Mouse (Mus musculus) midbrain, embryonic 15.5 days (tissue): ENCODE data around the gene Ppp1r12b. TPM values are rescaled to one million over a fixed set of nuclear protein-coding genes. Genes with fewer than 3 reads are reported as not detected.

Source experiments
- ATAC-seq: fragments of 200-750 bp; cut with Nextera tagmentation; replicated peaks from 2 replicates; pipeline ENCODE4 v1.8.0; 2017; ENCODE audit warnings: moderate TSS enrichment
- H3K27ac ChIP-seq: fragments of 300-500 bp; sonication (generic); 2 replicates; pipeline ENCODE4 v1.5.1; 2015; ENCODE audit warnings: mild to moderate bottlenecking, inconsistent platforms
- H3K27me3 ChIP-seq: fragments of 300-500 bp; sonication (generic); replicated peaks from 2 replicates; pipeline ENCODE4 v1.6.1; 2015; ENCODE audit warnings: inconsistent platforms
- H3K36me3 ChIP-seq: fragments of 300-500 bp; sonication (generic); replicated peaks from 2 replicates; pipeline ENCODE4 v1.6.1; 2015; ENCODE audit warnings: inconsistent platforms
- H3K4me1 ChIP-seq: fragments of 300-500 bp; sonication (generic); 2 replicates; pipeline ENCODE4 v1.6.1; 2015; ENCODE audit warnings: inconsistent platforms
- H3K4me2 ChIP-seq: fragments of 300-500 bp; sonication (generic); 2 replicates; pipeline ENCODE4 v1.6.1; 2015; ENCODE audit warnings: inconsistent platforms, mild to moderate bottlenecking, moderate library complexity
- H3K4me3 ChIP-seq: fragments of 300-500 bp; sonication (generic); 2 replicates; pipeline ENCODE4 v1.5.1; 2015; ENCODE audit warnings: mild to moderate bottlenecking, inconsistent platforms
- H3K9ac ChIP-seq: fragments of 300-500 bp; sonication (generic); 2 replicates; pipeline ENCODE4 v1.6.1; 2015; ENCODE audit warnings: mild to moderate bottlenecking, inconsistent platforms
- H3K9me3 ChIP-seq: fragments of 300-500 bp; sonication (generic); 2 replicates; pipeline ENCODE4 v1.6.1; 2016; ENCODE audit warnings: inconsistent platforms
- WGBS: fragments of 180-500 bp; shearing (Covaris S2); methylation state at CpG from one replicate; pipeline ENCODE4 v1.1.7; 2015; ENCODE audit warnings: mixed read lengths; 5-methylcytosine and 5-hydroxymethylcytosine counted together
- polyA plus RNA-seq: library from polyadenylated mRNA; unstranded; fragments of >200 nt; fragmentation: Nextera tagmentation; extraction: Ambion mirVana; gene quantifications from 2 replicates; pipeline ENCODE4 v1.2.1, GENCODE M21; 2015

Gene Ppp1r12b
- polyA plus RNA-seq, 1 experiment from 2014 or later: 15.7 TPM

GRCm38 (mm10) chr1:134782797-134783196 lies 172.9 kb downstream of the Ppp1r12b start:
- H3K27me3 ChIP-seq: no peaks in the 10 kb centered on the region
- H3K4me3 ChIP-seq: no peak overlapping the region

GRCm38 (mm10) chr1:134777936-134778548 lies 177.7 kb downstream of the Ppp1r12b start:
- no peak for ATAC-seq
- no peak overlapping the region for H3K9ac ChIP-seq
- no peaks in the 10 kb centered on the region for H3K27me3 ChIP-seq
- 41% methylated on average over 13 of the region's 13 CpGs for WGBS
- H3K27ac ChIP-seq: 0 out of 2 replicates have a peak overlapping the region, but pooled peaks have one; percentile 24
- peaks cover 6% of the 10 kb centered on the region; the same call in 1 of the 2 replicates for H3K36me3 ChIP-seq
- no peak overlapping the region for H3K4me3 ChIP-seq
- no peaks in the 10 kb centered on the region for H3K9me3 ChIP-seq
- H3K4me2 ChIP-seq: no peak overlapping the region
- peaks cover 3% of the 10 kb centered on the region; the same call in 1 of the 2 replicates for H3K4me1 ChIP-seq

More at GRCm38 (mm10) chr1:134782797-134783196, 172.9 kb downstream of the Ppp1r12b start:
- Histone ChIP-seq H3K9ac (no peak overlapping the region), H3K27ac (no peak overlapping the region), H3K9me3 (no peaks in the 10 kb centered on the region), H3K36me3 (no peaks in the 10 kb centered on the region), H3K4me2 (no peak overlapping the region), H3K4me1 (peaks cover 3% of the 10 kb centered on the region; the same call in 1 of the 2 replicates)
- no peak for ATAC-seq
- 84% methylated on average over 5 of the region's 5 CpGs for WGBS

GRCm38 (mm10) chr1:134777201-134777885 lies 178.4 kb downstream of the Ppp1r12b start:
- H3K27ac ChIP-seq: no peak overlapping the region
- H3K4me2 ChIP-seq: no peak overlapping the region
- WGBS: 87% methylated on average over 12 of the region's 12 CpGs
- no peak overlapping the region for H3K4me3 ChIP-seq
- H3K9ac ChIP-seq: no peak overlapping the region
- peaks cover 3% of the 10 kb centered on the region; the same call in 1 of the 2 replicates for H3K4me1 ChIP-seq
- H3K9me3 ChIP-seq: no peaks in the 10 kb centered on the region
- no peak for ATAC-seq
- peaks cover 6% of the 10 kb centered on the region; the same call in 1 of the 2 replicates for H3K36me3 ChIP-seq
- H3K27me3 ChIP-seq: no peaks in the 10 kb centered on the region

- H3K9ac ChIP-seq: no peak overlapping the region
- no peak overlapping the region for H3K4me3 ChIP-seq
- peaks cover 6% of the 10 kb centered on the region; the same call in 1 of the 2 replicates for H3K36me3 ChIP-seq
- H3K27ac ChIP-seq: no peak overlapping the region
- 44% methylated on average over 3 of the region's 3 CpGs for WGBS
- H3K9me3 ChIP-seq: no peaks in the 10 kb centered on the region
- no peaks in the 10 kb centered on the region for H3K27me3 ChIP-seq
- H3K4me2 ChIP-seq: no peak overlapping the region
- peaks cover 3% of the 10 kb centered on the region; the same call in 1 of the 2 replicates for H3K4me1 ChIP-seq
- no peak for ATAC-seq
These were observed 180.1 kb downstream of the Ppp1r12b start for GRCm38 (mm10) chr1:134775631-134776030.

GRCm38 (mm10) chr1:134774728-134775287 lies 180.9 kb downstream of the Ppp1r12b start:
- H3K27ac ChIP-seq: no peak overlapping the region
- H3K9me3 ChIP-seq: no peaks in the 10 kb centered on the region
- H3K4me2 ChIP-seq: no peak overlapping the region
- H3K36me3 ChIP-seq: peaks cover 6% of the 10 kb centered on the region; the same call in 1 of the 2 replicates
- H3K4me1 ChIP-seq: peaks cover 3% of the 10 kb centered on the region; the same call in 1 of the 2 replicates
- ATAC-seq: no peak
- H3K9ac ChIP-seq: no peak overlapping the region
- WGBS: 51% methylated on average over 6 of the region's 6 CpGs
- H3K4me3 ChIP-seq: no peak overlapping the region
- H3K27me3 ChIP-seq: no peaks in the 10 kb centered on the region

GRCm38 (mm10) chr1:134774247-134774646 lies 181.5 kb downstream of the Ppp1r12b start:
- Histone ChIP-seq H3K9ac (no peak overlapping the region), H3K9me3 (no peaks in the 10 kb centered on the region), H3K27me3 (no peaks in the 10 kb centered on the region), H3K4me3 (no peak overlapping the region), H3K36me3 (peaks cover 6% of the 10 kb centered on the region; the same call in 1 of the 2 replicates), H3K4me2 (no peak overlapping the region), H3K27ac (no peak overlapping the region), H3K4me1 (peaks cover 3% of the 10 kb centered on the region; the same call in 1 of the 2 replicates)
- WGBS: 40% methylated on average over 2 of the region's 2 CpGs
- no peak for ATAC-seq

- Histone ChIP-seq H3K9me3 (no peaks in the 10 kb centered on the region), H3K27ac (no peak overlapping the region), H3K4me2 (no peak overlapping the region), H3K27me3 (no peaks in the 10 kb centered on the region), H3K9ac (no peak overlapping the region), H3K4me1 (peaks cover 3% of the 10 kb centered on the region; the same call in 1 of the 2 replicates), H3K4me3 (no peak overlapping the region), H3K36me3 (peaks cover 8% of the 10 kb centered on the region; the same call in 1 of the 2 replicates)
- ATAC-seq: no peak
- WGBS: 33% methylated on average over 12 of the region's 12 CpGs
These were observed 182.5 kb downstream of the Ppp1r12b start for GRCm38 (mm10) chr1:134773256-134773655.

- no peak overlapping the region for H3K27ac ChIP-seq
- no peaks in the 10 kb centered on the region for H3K4me1 ChIP-seq
- H3K36me3 ChIP-seq: peaks cover 8% of the 10 kb centered on the region; the same call in 1 of the 2 replicates
- H3K27me3 ChIP-seq: no peaks in the 10 kb centered on the region
- no peak overlapping the region for H3K4me2 ChIP-seq
- ATAC-seq: no peak
- H3K9me3 ChIP-seq: no peaks in the 10 kb centered on the region
- WGBS: 82% methylated on average over 3 of the region's 3 CpGs
- H3K4me3 ChIP-seq: no peak overlapping the region
- no peak overlapping the region for H3K9ac ChIP-seq
These were observed 182.9 kb downstream of the Ppp1r12b start for GRCm38 (mm10) chr1:134772821-134773220.

GRCm38 (mm10) chr1:134771999-134772398 lies 183.7 kb downstream of the Ppp1r12b start:
- Histone ChIP-seq H3K9me3 (no peaks in the 10 kb centered on the region), H3K27me3 (no peaks in the 10 kb centered on the region), H3K4me3 (no peak overlapping the region), H3K4me2 (no peak overlapping the region), H3K4me1 (no peaks in the 10 kb centered on the region), H3K36me3 (peaks cover 8% of the 10 kb centered on the region; the same call in 1 of the 2 replicates), H3K9ac (no peak overlapping the region), H3K27ac (no peak overlapping the region)
- WGBS: 89% methylated on average over 7 of the region's 7 CpGs
- ATAC-seq: no peak

GRCm38 (mm10) chr1:134771353-134771752 lies 184.4 kb downstream of the Ppp1r12b start:
- ATAC-seq: no peak
- peaks cover 8% of the 10 kb centered on the region; the same call in 1 of the 2 replicates for H3K36me3 ChIP-seq

GRCm38 (mm10) chr1:134770312-134770711 lies 185.4 kb downstream of the Ppp1r12b start:
- Histone ChIP-seq H3K27ac (no peak overlapping the region), H3K9ac (no peak overlapping the region), H3K4me1 (no peaks in the 10 kb centered on the region), H3K27me3 (no peaks in the 10 kb centered on the region), H3K36me3 (0 out of 2 replicates have a peak, but pooled peaks cover 5% of the 10 kb centered on the region), H3K4me3 (no peak overlapping the region), H3K9me3 (no peaks in the 10 kb centered on the region), H3K4me2 (no peak overlapping the region)
- 95% methylated on average over 5 of the region's 5 CpGs for WGBS
- ATAC-seq: no peak

More at GRCm38 (mm10) chr1:134771353-134771752, 184.4 kb downstream of the Ppp1r12b start:
- Histone ChIP-seq H3K4me2 (no peak overlapping the region), H3K27me3 (no peaks in the 10 kb centered on the region), H3K9ac (no peak overlapping the region), H3K4me1 (no peaks in the 10 kb centered on the region), H3K27ac (no peak overlapping the region), H3K9me3 (no peaks in the 10 kb centered on the region), H3K4me3 (no peak overlapping the region)
- WGBS: 71% methylated on average over 6 of the region's 6 CpGs

- 86% methylated on average over 4 of the region's 4 CpGs for WGBS
These were observed 189.3 kb downstream of the Ppp1r12b start for GRCm38 (mm10) chr1:134766448-134766847.

More at GRCm38 (mm10) chr1:134766448-134766847, 189.3 kb downstream of the Ppp1r12b start:
- no peak for ATAC-seq
- Histone ChIP-seq H3K4me1 (peaks cover 4% of the 10 kb centered on the region; the same call in 1 of the 2 replicates), H3K9ac (no peak overlapping the region), H3K9me3 (no peaks in the 10 kb centered on the region), H3K4me3 (no peak overlapping the region), H3K27ac (no peak overlapping the region), H3K36me3 (0 out of 2 replicates have a peak, but pooled peaks cover 2% of the 10 kb centered on the region), H3K4me2 (no peak overlapping the region), H3K27me3 (no peaks in the 10 kb centered on the region)
